Mouse (Mus musculus) neural tube, embryonic 12.5 days (tissue): ENCODE results near the gene Vmn1r143. TPM values are rescaled to one million over a fixed set of nuclear protein-coding genes. Genes with fewer than 3 reads are reported as not detected.
"Not testable (repeated sequence)": the region's sequence is repeated elsewhere in the genome, so short reads cannot be mapped to it uniquely, and the experiment has no call there.

Source experiments
- ATAC-seq: fragments of 200-750 bp; cut with Nextera tagmentation; 2 replicates; pipeline ENCODE4 v1.8.0; 2017; ENCODE audit warnings: low read depth, mild to moderate bottlenecking, moderate TSS enrichment, moderate library complexity; ENCODE audit not compliant: low FRiP score
- H3K27ac ChIP-seq: fragments of 300-500 bp; sonication (generic); 2 replicates; pipeline ENCODE4 v1.5.1; 2016
- H3K27me3 ChIP-seq: fragments of 300-500 bp; sonication (generic); replicated peaks from 2 replicates; pipeline ENCODE4 v1.6.1; 2016; ENCODE audit warnings: mild to moderate bottlenecking
- H3K36me3 ChIP-seq: fragments of 300-500 bp; sonication (generic); 2 replicates; pipeline ENCODE4 v1.6.1; 2016; ENCODE audit warnings: mild to moderate bottlenecking
- H3K4me1 ChIP-seq: fragments of 300-500 bp; sonication (generic); 2 replicates; pipeline ENCODE4 v1.6.1; 2016
- H3K4me2 ChIP-seq: fragments of 300-500 bp; sonication (generic); replicated peaks from 2 replicates; pipeline ENCODE4 v1.6.1; 2016; ENCODE audit warnings: mild to moderate bottlenecking
- H3K4me3 ChIP-seq: fragments of 300-500 bp; sonication (generic); 2 replicates; pipeline ENCODE4 v1.5.1; 2016
- H3K9ac ChIP-seq: fragments of 300-500 bp; sonication (generic); 2 replicates; pipeline ENCODE4 v1.6.1; 2016; ENCODE audit warnings: mild to moderate bottlenecking
- H3K9me3 ChIP-seq: fragments of 300-500 bp; sonication (generic); 2 replicates; pipeline ENCODE4 v1.6.1; 2016; ENCODE audit warnings: mild to moderate bottlenecking
- WGBS: fragments of 180-500 bp; shearing (Covaris S2); methylation state at CpG from one replicate; pipeline ENCODE4 v1.1.7; 2016; 5-methylcytosine and 5-hydroxymethylcytosine counted together
- polyA plus RNA-seq: library from polyadenylated mRNA; unstranded; fragments of >200 nt; fragmentation: Nextera tagmentation; extraction: Ambion mirVana; gene quantifications from 2 replicates; pipeline ENCODE4 v1.2.1, GENCODE M21; 2016

Gene Vmn1r143
- polyA plus RNA-seq, result not detected in 2 replicates

- H3K4me2 ChIP-seq, H3K4me1 ChIP-seq, ATAC-seq, H3K4me3 ChIP-seq, H3K9me3 ChIP-seq, H3K27me3 ChIP-seq, H3K9ac ChIP-seq, H3K36me3 ChIP-seq, H3K27ac ChIP-seq: not testable (repeated sequence)
- no CpG with 5 or more reads among the region's 3 CpGs for WGBS
Measured at GRCm38 (mm10) chr7:22189077-22189476, at the start of gene Vmn1r143. Gene Vmn1r143 (plus strand): TSS chr7:22189377.

DNA sequence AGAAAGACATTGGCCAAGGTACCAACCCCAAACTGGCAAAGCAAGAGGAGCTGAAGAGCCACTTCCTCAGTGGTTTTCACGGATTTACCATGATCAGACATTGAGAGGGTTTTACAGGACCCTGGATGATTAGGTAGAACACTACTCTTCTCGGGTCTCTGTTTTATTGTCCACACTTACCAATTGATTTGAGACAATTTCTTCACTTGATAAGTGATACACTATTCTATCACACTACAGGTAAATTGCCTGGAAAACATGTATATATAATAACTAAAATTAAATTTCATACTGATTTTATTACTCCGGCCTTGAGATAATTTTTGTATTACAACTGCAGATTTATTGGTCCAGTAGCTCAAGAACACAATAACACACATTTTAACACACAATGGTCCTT is 25.2 kb upstream of the Vmn1r143 start, which contains the start of gene Vmn1r142:
Vmn1r142 (minus strand) TSS at position 101 of the 400 bp plus-strand sequence.
- not testable (repeated sequence) for H3K27me3 ChIP-seq, H3K9me3 ChIP-seq, H3K4me3 ChIP-seq, H3K4me2 ChIP-seq, H3K36me3 ChIP-seq, H3K9ac ChIP-seq, ATAC-seq, H3K27ac ChIP-seq, H3K4me1 ChIP-seq
- WGBS, result no CpG with 5 or more reads among the region's 3 CpGs

DNA sequence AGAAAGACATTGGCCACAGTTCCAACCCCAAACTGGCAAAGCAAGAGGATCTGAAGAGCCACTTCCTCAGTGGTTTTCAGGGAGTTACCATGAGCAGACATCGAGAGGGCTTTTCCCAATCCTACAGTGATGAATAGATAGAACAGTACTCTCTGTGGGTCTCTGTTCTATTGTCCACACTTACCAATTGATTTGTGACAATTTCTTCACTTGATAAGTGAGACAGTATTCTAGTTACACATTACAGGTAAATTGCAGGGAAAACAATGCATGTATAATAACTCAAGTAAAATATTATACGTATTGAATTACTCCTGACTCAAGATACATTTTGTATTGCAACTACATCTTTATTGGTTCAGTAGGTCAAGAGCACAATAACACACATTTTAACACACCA is 12.0 kb downstream of the Vmn1r143 start, which contains the start of gene Gm8653:
Gm8653 (minus strand) TSS at position 101 of the 400 bp plus-strand sequence.
- H3K27me3 ChIP-seq, ATAC-seq, H3K4me2 ChIP-seq, H3K9ac ChIP-seq, H3K27ac ChIP-seq, H3K4me1 ChIP-seq, H3K9me3 ChIP-seq, H3K36me3 ChIP-seq, H3K4me3 ChIP-seq: not testable (repeated sequence)
- WGBS, result no CpG with 5 or more reads among the region's 2 CpGs

- H3K27me3 ChIP-seq, H3K36me3 ChIP-seq, H3K4me3 ChIP-seq, ATAC-seq, H3K27ac ChIP-seq, H3K4me1 ChIP-seq, H3K4me2 ChIP-seq, H3K9me3 ChIP-seq, H3K9ac ChIP-seq: not testable (repeated sequence)
- 26% methylated on average over 2 of the region's 2 CpGs for WGBS
Measured at GRCm38 (mm10) chr7:22229384-22229783, 40.2 kb downstream of the Vmn1r143 start, which contains the start of gene Gm8453. Gene Gm8453 (minus strand): TSS chr7:22229484.

Other genes starting within 250 kb of the Vmn1r143 start
- gene Vmn1r137, start 194.8 kb upstream of the Vmn1r143 start, polyA plus RNA-seq, result not detected in 2 replicates
- gene Vmn1r138, start 160.5 kb upstream of the Vmn1r143 start, polyA plus RNA-seq, result not detected in 2 replicates
- not detected in 2 replicates for gene Gm6176, start 133.1 kb upstream of the Vmn1r143 start, polyA plus RNA-seq
- not detected in 2 replicates for gene Vmn1r139, start 120.3 kb upstream of the Vmn1r143 start, polyA plus RNA-seq
- gene Gm16451, start 71.1 kb upstream of the Vmn1r143 start, polyA plus RNA-seq, result not detected in 2 replicates
- not detected in 2 replicates for gene Gm10666, start 54.6 kb upstream of the Vmn1r143 start, polyA plus RNA-seq
- not detected in 2 replicates for gene Vmn1r142, start 25.3 kb upstream of the Vmn1r143 start, polyA plus RNA-seq
- not detected in 2 replicates for gene Gm8653, start 11.9 kb downstream of the Vmn1r143 start, polyA plus RNA-seq
- gene Gm8453, start 40.1 kb downstream of the Vmn1r143 start, polyA plus RNA-seq, result not detected in 2 replicates
- not detected in 2 replicates for gene Gm4187, start 140.3 kb downstream of the Vmn1r143 start, polyA plus RNA-seq
- not detected in 2 replicates for gene Gm8660, start 181.7 kb downstream of the Vmn1r143 start, polyA plus RNA-seq
- not detected in 2 replicates for gene Vmn1r148, start 224.2 kb downstream of the Vmn1r143 start, polyA plus RNA-seq
- not detected in 2 replicates for gene Vmn1r149, start 248.9 kb downstream of the Vmn1r143 start, polyA plus RNA-seq